Mouse (Mus musculus) kidney, postnatal 25 days (tissue): Measurements from ENCODE around the gene Vmn2r4.
"Not testable (repeated sequence)": the region's sequence is repeated elsewhere in the genome, so short reads cannot be mapped to it uniquely, and the experiment has no call there.

ENCODE experiments used
- DNase-seq, 2 experiments: peaks; one replicate each; pipeline ENCODE4 v3.0.0; 2021; ENCODE audit warnings: mixed read lengths in 2 of 2

Gene Vmn2r4

DNA sequence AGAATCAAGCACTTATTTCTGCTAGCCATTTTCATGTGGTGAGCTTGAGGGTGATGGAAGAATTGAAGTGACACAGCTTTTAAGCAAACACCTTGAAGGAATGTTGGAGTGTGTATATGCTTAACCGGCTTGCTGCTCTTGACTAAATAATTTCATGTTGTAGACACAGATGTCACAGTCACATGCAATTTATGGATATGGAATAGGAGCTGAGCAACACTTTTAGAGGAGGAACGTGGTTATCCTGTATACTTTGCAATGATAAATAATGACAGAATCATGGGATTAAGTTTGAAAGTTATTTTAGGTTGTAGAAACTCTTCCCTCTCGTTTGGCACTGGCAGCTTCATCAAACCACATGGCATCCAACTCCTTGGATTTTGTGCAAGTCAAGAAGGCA, at the start of gene Vmn2r4:
Gene Vmn2r4 (minus strand): TSS at position 101 of the 400 bp plus-strand sequence.
- DNase-seq = not testable (repeated sequence)

DNA sequence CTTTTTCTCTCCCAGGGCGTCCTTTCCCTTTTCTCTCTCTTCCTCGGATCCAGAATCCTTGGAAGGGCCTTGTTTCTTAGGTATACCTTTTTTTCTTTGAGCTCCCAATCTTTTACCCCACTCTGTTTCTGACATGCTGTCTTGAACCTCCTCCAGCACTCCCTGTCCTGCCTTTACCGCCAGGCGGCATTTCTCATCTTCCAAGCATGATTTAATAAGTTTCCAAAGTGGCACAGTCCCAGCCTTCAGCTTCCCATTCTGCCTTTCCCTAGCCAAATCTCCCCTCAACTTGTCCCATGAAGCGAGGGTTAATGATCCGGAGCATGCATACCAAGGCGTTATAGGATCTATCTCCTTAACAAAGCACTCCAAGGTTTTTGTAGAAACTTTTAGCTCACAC, 19.1 kb upstream of the Vmn2r4 start:
- not testable (repeated sequence) for DNase-seq

DNA sequence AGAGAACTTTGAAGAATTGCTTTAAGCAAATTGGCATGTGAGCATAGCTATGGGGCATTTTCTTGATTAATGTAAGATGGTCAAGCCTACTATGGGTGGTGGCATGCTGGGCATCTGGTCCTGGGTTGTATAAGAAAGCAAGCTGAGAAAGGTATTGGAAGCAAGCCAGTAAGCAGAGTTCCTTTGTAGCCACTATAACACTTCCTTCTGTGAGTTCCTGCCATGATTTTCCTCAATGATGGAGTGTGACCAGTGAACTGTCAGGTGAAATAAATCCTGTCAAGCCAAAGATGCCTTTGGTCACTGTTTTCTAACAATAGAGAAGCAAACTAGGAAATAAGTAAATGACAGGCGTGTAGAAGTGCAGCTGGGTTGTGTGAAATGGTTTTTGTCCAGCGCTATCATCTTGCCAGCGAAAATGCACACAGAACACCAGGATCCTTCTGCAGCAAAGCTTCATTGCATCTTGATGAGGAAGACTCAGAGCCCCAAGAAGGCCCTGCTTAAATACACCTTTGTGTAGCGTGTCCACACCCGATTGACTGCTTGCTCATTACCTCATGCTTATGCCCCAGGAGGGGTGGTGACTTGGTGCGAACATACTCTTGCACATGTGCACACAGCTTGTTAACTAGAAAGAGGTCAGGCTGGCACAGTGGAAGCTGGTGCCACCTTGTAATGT, 13.1 kb upstream of the Vmn2r4 start:
- DNase-seq = not testable (repeated sequence)

DNA sequence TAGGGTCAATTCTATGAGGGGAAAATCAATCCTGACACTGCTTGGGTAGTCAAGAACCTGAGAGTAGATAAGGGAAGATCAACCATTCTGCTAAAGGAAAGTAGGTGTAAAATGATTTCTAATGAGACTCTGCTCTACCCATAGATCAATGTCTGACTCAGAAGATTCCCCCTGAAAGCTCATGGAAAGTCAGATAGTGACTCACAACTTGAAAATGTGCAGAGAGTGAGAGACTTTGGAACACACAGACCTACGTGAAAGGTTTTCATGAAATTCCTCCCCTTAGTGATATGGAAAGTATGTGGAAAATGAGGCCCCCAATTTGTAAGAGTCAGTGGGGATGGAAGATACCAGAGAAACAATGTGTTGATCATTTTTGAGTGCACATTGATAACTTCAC, 7.0 kb upstream of the Vmn2r4 start:
- DNase-seq = not testable (repeated sequence)

DNA sequence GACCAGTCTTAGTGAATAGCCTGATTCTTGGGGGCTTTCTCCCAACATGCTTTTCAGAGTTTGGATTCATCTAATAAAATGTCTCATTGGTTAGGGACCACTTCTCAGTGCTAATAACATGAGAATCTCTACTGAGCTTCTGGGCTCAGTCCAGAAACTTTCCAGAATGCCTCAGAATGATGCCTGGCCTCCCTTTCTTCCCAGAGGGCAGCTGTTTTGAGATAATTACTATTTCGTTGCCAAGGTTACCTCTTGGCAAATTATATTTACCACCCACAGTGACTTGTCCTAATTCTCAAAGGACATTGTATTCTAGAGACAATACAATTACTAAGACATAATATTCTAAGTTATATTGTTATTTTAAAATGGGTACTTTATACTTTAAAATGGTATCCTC, 2.3 kb upstream of the Vmn2r4 start:
- not testable (repeated sequence) for DNase-seq

DNA sequence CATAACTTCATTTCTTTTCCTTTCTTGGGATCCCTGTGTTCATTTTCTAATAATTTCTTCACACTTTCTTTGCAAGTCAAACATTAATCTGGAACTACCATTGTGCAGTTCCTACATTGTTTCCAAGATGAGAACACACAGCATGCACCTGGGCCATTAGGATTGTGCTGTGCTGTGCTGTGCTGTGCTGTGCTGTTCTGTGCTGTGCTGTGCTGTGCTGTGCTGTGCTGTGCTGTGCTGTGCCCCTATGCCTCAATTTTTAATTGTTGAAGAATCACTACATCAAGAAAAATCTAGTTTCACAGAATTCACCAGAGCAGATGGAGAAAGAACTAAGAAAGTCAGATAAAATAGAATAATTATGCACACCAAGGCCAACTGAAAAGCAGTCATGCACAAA, 915 bp downstream of the Vmn2r4 start:
- not testable (repeated sequence) for DNase-seq

DNA sequence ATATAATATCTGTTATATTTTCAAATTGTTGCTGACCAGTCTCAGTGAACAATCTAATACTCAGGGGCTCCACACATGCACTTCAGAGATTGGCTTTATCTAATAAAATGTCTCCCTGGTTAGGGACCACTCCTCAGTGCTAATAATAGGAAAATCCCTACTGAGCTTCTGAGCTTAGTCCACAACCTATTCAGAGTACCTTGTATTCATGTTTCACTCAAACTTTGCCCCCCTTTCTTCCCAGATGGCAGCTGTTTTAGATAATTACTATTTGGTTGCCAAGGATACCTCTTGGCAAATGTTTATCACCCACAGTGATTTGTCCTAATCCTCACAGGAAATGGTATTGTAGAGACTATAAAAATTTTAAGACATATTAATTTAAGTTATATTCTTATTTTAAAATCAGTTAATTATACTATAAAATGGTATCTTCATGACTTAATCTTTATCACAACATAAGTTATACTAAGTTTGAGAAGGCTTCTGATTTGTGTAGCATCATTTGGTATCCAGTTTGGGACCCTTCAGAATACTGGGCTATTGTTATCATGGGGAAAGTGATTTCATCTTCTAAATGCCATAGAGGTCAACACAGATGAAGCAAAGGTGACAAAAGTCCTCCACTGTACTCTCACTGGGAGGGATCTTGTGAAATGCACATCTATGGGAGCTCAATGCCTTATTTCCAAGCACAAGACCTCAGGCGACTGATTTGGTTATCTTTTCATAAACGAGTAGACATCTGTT, 55.7 kb downstream of the Vmn2r4 start:
- no peak for DNase-seq
